Mouse (Mus musculus): Measurements from ENCODE around the gene Wdpcp. TPM values are rescaled to one million over a fixed set of nuclear protein-coding genes. Genes with fewer than 3 reads are reported as not detected.

Wdpcp gene
- polyA plus RNA-seq, 1 experiment = not detected

DNA sequence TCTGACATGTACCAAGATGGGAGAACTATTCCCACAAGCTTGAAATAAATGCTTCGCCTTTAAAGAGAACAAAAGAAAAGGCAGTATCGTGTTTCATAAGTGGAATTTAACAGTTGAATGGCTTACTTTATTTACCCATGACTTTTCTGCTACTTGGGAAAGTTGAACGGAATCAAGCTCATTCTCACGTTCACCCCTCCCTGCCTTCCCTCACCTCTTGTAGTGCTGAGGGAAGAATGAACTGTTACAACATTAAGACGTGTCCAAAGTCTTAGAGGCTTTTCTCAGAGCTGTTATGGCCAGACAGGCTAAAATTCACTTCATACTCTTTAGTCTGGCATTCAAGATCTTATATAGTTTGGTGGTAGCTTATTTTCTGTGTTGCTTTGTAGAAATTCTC is 30.5 kb downstream of the Wdpcp start:
- Histone ChIP-seq H3K27ac (ENCODE audit: insufficient read depth, low read depth, low read length) (no peak overlapping the region), H3K4me3 (ENCODE audit: insufficient read depth, low read depth, low read length) (no peak overlapping the region), H3K4me1 (ENCODE audit: control insufficient read depth, insufficient read depth, low read length) (no peaks in the 10 kb centered on the region)
- 49% methylated on average over 5 of the region's 5 CpGs for WGBS
- TF ChIP-seq POLR2A (IDR thresholded peaks at IDR 0.05; ENCODE audit: insufficient read depth, low read depth, low read length) (no peak), CTCF (IDR thresholded peaks at IDR 0.05; ENCODE audit: insufficient read depth, low read depth, low read length) (no peak)

DNA sequence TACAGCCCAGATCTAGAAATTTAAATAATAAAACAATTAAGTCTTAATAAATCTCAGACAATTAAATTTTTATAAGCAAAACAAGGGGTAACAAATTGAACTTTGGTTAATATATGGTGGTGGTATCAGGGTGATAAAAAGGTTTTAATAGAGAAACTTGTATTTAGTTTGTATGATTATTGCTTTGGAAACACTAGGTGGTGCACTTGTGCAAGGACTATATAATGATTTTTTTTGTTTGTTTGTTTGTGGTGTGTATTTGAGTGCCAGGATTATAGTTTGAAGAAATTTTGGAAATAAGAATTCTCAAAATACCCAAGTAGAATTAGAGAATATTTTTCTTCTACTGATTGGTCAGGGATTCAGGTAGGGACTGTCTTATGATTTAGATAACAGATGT is 43.9 kb downstream of the Wdpcp start:
- TF ChIP-seq CTCF (IDR thresholded peaks at IDR 0.05; ENCODE audit: insufficient read depth, low read depth, low read length) = no peak
- TF ChIP-seq POLR2A (IDR thresholded peaks at IDR 0.05; ENCODE audit: insufficient read depth, low read depth, low read length) = no peak

DNA sequence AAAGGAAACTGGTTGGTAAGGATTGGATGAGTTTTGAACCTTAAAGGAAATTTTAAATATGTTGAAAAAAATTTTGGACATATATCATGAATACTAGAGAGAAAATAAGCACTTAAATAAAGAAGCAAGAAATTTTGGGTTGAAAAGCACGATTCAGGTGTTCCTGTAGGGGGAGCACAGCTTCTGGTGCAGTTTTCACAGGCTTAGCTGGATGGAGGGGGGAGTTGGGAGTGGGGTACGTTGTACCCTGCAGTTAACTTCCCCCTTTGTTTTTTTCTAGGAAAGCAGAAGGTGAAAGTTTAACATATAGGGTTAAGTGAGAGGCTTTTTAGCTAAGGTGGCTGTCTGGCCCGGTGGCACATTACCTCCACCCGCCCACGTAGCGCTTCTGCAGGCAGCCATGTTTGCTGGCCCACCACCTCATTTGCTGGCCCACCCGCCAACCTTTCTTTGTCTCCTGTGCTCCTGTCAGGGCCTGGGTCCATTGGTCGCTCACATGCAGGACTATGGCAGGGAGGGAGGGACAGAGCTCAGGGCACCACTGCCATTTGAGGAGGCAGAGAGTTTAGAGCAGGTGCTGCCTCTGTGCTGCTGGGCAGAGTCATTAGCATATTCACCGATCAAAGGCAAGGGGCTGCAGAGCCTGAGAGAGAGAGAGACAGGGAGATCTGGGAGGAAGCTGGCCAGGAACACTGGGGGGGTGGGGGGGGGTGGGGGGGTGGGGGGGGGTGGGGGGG is 62.3 kb downstream of the Wdpcp start:
- WGBS = 67% methylated on average over 9 of the region's 9 CpGs

More for the DNA sequence above, 43.9 kb downstream of the Wdpcp start:
- no peaks in the 10 kb centered on the region for H3K4me1 ChIP-seq (ENCODE audit: control insufficient read depth, insufficient read depth, low read length)
- H3K4me3 ChIP-seq (ENCODE audit: insufficient read depth, low read depth, low read length) = no peak overlapping the region
- H3K27ac ChIP-seq (ENCODE audit: insufficient read depth, low read depth, low read length) = no peak overlapping the region

DNA sequence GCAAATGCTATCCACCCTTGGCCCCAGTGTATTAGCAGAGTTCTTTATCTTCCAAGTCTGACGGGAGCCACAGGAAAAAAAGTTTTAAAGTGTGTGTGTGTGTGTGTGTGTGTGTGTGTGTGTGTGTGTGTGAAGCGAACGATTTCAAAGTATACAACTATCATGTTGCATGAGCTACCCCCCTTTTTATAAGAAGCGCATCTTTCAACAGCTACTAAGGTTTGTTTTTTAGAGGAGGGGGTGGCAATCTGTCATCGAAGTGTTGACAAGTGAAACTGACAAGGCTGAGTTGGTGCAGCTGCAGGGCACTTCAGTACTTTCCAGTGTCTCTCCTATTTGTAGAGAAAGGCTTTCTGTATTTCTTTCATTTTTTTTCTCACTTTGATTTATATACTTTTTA is 66.3 kb downstream of the Wdpcp start:
- WGBS = 80% methylated on average over 5 of the region's 5 CpGs
- H3K4me1 ChIP-seq (ENCODE audit: control insufficient read depth, insufficient read depth, low read length) = no peaks in the 10 kb centered on the region
- H3K27ac ChIP-seq (ENCODE audit: insufficient read depth, low read depth, low read length) = no peak overlapping the region
- H3K4me3 ChIP-seq (ENCODE audit: insufficient read depth, low read depth, low read length) = no peak overlapping the region
- TF ChIP-seq CTCF (IDR thresholded peaks at IDR 0.05; ENCODE audit: insufficient read depth, low read depth, low read length) = no peak
- TF ChIP-seq POLR2A (IDR thresholded peaks at IDR 0.05; ENCODE audit: insufficient read depth, low read depth, low read length) = no peak

More for the DNA sequence above, 62.3 kb downstream of the Wdpcp start:
- no peaks in the 10 kb centered on the region for H3K4me1 ChIP-seq (ENCODE audit: control insufficient read depth, insufficient read depth, low read length)
- TF ChIP-seq CTCF (IDR thresholded peaks at IDR 0.05; ENCODE audit: insufficient read depth, low read depth, low read length) = no peak
- TF ChIP-seq POLR2A (IDR thresholded peaks at IDR 0.05; ENCODE audit: insufficient read depth, low read depth, low read length) = no peak
- H3K4me3 ChIP-seq (ENCODE audit: insufficient read depth, low read depth, low read length) = no peak overlapping the region
- no peak overlapping the region for H3K27ac ChIP-seq (ENCODE audit: insufficient read depth, low read depth, low read length)

DNA sequence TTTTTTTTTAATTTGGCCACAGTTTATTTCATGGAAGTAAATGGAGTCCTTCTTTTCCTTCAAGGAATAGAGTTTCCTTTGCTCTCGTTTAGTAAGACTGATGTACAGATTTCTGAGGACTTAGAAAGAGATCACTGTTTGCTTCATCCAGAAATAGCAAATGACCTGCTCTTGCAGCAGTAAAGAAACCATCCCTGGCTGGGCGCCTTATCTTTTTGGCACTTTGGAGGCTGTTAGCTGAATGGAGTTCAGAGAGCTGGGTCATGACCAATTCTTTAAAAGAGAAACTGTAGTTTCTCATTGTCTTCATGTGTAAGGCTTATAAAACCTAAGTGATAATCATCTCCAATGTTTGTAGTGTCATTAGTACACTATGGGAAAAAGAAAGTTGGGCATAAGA is 67.5 kb downstream of the Wdpcp start:
- no peak overlapping the region for H3K4me3 ChIP-seq (ENCODE audit: insufficient read depth, low read depth, low read length)
- no peak for TF ChIP-seq POLR2A (IDR thresholded peaks at IDR 0.05; ENCODE audit: insufficient read depth, low read depth, low read length)
- TF ChIP-seq CTCF (IDR thresholded peaks at IDR 0.05; ENCODE audit: insufficient read depth, low read depth, low read length) = no peak
- no peak overlapping the region for H3K27ac ChIP-seq (ENCODE audit: insufficient read depth, low read depth, low read length)
- whole genome bisulfite sequencing = 63% methylated on average over 2 of the region's 2 CpGs
- H3K4me1 ChIP-seq (ENCODE audit: control insufficient read depth, insufficient read depth, low read length) = no peaks in the 10 kb centered on the region

DNA sequence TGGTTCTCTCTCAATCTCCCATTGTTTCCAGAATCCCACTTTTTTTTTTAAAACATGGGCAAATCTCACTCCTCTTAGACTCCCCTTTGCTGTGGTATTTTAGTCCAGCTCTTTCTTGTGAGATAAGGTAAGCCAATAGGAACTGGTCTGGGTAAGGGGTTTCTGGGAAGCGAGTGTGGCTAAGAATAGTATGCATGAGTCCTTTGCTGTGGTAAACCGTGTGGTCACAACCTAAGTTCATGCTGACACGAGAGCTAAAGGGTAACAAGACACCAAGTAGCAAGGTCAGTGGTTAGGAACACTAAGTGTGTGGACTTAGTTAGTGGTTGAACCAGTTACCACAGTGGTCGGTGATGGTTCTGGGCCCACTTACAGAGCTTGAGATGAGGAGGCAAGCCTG is 72.2 kb downstream of the Wdpcp start:
- Histone ChIP-seq H3K4me3 (ENCODE audit: insufficient read depth, low read depth, low read length) (no peak overlapping the region), H3K4me1 (ENCODE audit: control insufficient read depth, insufficient read depth, low read length) (no peaks in the 10 kb centered on the region), H3K27ac (ENCODE audit: insufficient read depth, low read depth, low read length) (no peak overlapping the region)
- TF ChIP-seq CTCF (IDR thresholded peaks at IDR 0.05; ENCODE audit: insufficient read depth, low read depth, low read length) (no peak), POLR2A (IDR thresholded peaks at IDR 0.05; ENCODE audit: insufficient read depth, low read depth, low read length) (no peak)
- 85% methylated on average over 4 of the region's 4 CpGs for WGBS

DNA sequence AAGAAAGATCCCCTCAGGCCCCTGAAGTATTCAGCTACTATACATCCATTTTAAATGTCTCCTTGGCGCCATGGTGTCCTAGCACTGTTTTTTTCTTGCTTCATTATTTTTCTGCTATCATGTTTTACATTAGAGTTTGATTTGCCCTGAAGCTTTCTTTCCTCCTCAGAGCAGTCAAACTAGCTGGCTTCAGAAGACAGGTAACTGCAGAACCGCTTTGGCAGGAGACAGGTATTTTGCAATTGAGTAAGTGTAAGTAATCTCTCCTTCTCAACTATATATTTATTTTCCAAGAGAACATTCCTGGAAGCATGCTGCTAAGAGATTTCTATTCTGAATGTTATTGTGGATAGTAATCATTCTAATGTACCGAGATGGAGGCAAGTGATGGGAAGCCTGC is 74.1 kb downstream of the Wdpcp start:
- no peaks in the 10 kb centered on the region for H3K4me1 ChIP-seq (ENCODE audit: control insufficient read depth, insufficient read depth, low read length)
- no peak overlapping the region for H3K4me3 ChIP-seq (ENCODE audit: insufficient read depth, low read depth, low read length)
- no peak overlapping the region for H3K27ac ChIP-seq (ENCODE audit: insufficient read depth, low read depth, low read length)
- TF ChIP-seq CTCF (IDR thresholded peaks at IDR 0.05; ENCODE audit: insufficient read depth, low read depth, low read length) (no peak), POLR2A (IDR thresholded peaks at IDR 0.05; ENCODE audit: insufficient read depth, low read depth, low read length) (no peak)
- WGBS = 88% methylated on average over 3 of the region's 3 CpGs

DNA sequence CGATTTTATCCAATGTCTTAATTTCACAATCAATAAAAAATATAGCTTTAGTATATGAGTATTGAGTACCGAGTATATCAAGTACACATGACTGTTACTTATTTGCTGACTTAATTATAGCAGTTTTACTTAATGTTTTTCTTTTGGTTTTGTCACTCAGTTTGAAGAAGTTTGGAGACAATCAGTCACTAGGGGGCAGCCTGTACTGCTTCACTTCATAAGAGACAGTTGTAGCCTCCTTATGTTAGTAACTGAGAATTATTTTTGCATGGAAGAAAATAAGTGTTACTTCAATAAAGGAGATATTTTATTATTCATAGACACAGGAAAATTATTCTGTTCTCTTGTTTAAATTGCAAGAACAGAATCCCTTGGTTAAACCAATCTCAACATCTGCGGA is 87.0 kb downstream of the Wdpcp start:
- Histone ChIP-seq H3K4me1 (ENCODE audit: control insufficient read depth, insufficient read depth, low read length) (no peaks in the 10 kb centered on the region), H3K4me3 (ENCODE audit: insufficient read depth, low read depth, low read length) (no peak overlapping the region), H3K27ac (ENCODE audit: insufficient read depth, low read depth, low read length) (no peak overlapping the region)
- 69% methylated on average over 3 of the region's 3 CpGs for WGBS
- TF ChIP-seq POLR2A (IDR thresholded peaks at IDR 0.05; ENCODE audit: insufficient read depth, low read depth, low read length) (no peak), CTCF (IDR thresholded peaks at IDR 0.05; ENCODE audit: insufficient read depth, low read depth, low read length) (no peak)

DNA sequence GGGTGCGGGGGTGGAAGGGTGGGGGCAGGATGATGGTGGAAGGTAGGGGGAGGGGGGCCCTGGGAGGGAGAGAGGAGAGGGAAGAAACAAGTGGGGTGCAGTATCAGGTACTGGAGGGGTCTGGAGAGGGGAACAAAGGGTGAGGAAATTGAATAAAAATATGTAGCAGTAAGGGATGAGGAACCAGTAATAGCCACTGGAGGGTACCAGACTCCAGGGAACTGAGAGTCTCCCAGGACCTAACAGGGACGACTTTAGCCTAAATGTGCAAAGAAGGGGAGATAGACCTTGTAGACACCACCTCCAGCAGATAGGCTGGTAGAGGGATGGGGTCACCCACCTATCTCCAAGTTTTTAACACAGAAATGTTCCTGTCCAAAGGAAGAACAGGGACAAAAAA is 105.0 kb downstream of the Wdpcp start:
- no peaks in the 10 kb centered on the region for H3K4me1 ChIP-seq (ENCODE audit: control insufficient read depth, insufficient read depth, low read length)
- no peak for TF ChIP-seq POLR2A (IDR thresholded peaks at IDR 0.05; ENCODE audit: insufficient read depth, low read depth, low read length)
- no peak for TF ChIP-seq CTCF (IDR thresholded peaks at IDR 0.05; ENCODE audit: insufficient read depth, low read depth, low read length)
- H3K27ac ChIP-seq (ENCODE audit: insufficient read depth, low read depth, low read length) = no peak overlapping the region
- 56% methylated on average over 2 of the region's 2 CpGs for WGBS
- no peak overlapping the region for H3K4me3 ChIP-seq (ENCODE audit: insufficient read depth, low read depth, low read length)

Data from olfactory bulb, adult 2 months (tissue).